Mouse (Mus musculus): ENCODE measurements around the gene Ccl25.
A peak's percentile ranks its signal among the peaks of the same experiment; 100 is the strongest.

Gene Ccl25

DNA sequence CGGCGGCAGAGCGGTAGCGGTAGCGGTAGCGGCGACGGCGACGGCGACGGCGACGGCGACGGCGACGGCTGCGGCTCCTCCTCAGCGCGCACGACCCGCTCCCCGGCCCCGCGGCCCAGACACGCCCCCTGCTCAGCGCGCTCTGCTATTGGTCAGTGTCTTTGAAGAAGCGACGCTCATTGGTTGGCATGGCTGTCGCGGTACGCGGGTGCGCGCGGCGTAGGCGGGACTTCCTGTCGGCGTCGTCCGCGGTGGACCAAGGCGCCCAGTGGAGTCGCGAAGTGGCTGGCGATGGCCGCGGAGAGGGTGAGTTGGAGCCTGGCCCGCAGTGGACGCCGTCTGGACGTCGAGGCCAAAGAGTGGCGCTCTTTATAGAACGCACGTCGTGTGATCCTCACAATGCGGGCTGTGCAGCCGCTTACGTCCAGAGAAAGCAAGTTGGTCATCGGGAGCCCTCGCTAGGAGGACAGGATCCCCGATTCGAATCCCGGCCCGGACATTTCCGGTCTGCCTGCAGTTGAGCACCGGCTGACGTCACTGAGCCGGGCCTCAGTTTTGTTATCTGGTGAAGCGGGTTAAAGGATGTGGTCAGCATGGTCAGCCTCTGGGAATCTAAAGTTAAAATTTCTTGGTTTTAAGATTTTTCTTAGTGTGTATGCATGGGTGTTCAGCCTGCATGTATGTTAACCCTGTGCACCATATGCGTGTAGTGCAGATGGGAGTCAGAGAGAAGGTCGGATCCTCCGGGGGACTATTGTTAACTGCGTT is at the start of gene Ccl25, which contains the start of gene Elavl1:
TSS of gene Ccl25 (plus strand) at position 228 of the 768 bp plus-strand sequence.
TSS of gene Elavl1 (minus strand) at position 431 of the 768 bp plus-strand sequence.
- peak; percentile 97 for DNase-seq (ENCODE audit: low spot score)

DNA sequence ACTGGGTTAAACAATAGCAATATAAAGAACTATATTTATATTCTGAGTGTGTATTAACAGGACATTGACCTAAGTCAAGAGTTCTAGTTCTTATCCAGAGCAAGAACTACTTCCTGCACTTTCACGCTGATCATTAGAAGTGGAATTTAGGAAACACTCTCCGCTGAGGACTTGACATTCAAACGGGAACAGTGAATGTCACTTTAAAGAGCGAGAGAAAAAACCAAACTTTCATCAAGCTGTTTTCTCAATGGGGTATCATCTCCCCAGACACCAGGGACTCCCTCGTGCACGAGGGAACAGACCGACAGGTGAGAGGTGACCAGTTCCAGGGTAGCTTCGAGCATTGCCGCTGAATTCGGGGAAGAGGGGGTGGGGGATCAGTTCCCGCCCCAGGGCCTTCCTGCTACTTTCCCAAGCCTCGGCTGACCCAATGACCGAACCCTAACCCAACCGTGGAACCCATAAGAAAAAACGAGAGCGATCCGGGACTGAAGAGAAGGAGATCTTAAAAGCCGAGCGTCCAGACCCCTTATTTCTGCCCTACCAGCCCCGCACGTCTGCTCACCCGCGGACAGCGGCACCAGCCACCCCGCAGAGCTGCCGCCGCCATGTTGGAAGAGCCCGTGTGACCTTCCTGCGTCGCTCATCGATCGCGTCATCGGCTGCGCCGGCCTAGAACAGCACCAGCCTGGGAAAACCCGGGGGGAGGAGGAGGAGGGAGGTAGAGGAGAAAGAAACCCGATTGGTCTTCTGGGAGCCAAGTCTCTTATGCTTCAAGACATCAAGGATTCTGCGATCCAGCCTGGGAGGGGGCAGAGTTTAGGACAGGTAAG is 49.5 kb upstream of the Ccl25 start, which contains the start of gene Timm44:
TSS of gene Timm44 (minus strand) at position 639 of the 836 bp plus-strand sequence.
- peak; percentile 95 for DNase-seq (ENCODE audit: low spot score)

DNA sequence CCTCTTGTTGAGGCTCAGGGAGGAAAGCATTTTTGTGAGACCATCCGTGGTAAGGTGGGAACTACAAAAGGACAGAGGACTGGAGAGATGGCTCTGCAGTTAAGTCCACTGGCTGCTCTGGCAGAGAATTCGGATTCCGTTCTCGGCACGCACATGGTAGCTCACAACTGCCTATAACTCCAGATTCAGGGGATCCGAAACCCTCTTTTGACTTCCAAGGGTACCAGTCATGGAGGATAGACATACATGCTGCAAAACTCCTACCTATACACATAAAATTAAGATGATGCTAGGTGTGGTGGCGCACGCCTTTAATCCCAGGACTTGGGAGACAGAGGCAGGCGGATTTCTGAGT is 48.9 kb upstream of the Ccl25 start:
- DNase-seq (ENCODE audit: low spot score) = no peak

DNA sequence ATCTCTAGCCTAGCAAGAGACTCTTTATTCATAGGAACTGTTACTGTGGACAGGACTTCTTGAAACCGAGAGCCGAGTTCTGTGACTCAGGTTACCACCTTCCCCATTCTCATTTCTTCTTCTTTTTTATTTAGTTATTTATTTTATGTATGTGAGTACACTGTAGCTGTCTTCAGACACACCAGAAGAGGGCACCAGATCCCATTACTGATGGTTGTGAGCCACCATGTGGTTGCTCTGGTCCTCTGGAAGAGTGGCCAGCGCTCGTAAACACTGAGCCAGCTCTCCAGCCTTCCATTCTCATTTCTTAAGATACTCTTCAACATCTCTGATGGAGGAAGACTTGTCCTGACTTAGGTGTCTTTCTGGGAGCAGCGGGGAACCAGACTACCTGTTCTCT is 32.3 kb upstream of the Ccl25 start:
- no peak for DNase-seq (ENCODE audit: low spot score)

DNA sequence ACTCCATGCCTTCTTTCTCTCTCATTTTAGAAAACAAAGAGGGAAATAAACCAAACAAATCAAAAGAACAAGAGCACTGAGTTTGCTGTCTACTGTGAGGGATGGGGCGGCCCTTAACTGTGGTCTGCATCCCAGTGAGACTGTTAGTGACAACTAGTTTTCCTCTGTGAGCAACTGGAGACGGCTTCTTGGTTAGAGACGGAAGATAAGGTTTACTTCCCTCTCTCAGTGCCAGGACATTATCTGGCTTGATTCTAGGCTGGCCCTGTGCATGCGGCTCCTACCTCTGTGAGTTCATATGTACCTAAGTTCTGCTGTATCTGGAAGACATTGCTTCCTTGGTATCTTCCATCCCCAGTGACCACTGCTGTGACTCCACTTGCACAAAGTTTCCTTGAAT is 27.2 kb upstream of the Ccl25 start:
- DNase-seq (ENCODE audit: low spot score) = no peak

DNA sequence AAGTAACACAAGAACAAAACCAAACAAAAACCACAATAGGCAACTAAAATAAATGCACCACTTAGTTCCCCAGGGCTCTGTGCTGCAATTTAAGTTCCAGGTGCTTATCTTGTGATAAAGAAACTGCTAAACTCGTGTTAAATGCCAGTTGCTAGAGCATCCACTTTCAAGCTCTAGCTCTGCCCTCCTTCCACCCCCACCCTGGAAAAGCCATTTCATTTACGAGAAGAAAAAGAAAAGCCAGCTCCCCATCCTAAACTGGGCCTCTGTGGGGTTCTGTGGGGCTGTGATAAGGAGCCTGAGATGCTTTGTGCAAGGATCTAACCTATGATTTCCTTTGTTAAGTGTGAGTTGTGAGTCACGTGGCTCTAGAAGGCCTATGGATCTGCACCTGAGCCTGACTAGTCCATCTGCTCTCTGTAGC is 20.9 kb upstream of the Ccl25 start:
- DNase-seq (ENCODE audit: low spot score) = no peak

DNA sequence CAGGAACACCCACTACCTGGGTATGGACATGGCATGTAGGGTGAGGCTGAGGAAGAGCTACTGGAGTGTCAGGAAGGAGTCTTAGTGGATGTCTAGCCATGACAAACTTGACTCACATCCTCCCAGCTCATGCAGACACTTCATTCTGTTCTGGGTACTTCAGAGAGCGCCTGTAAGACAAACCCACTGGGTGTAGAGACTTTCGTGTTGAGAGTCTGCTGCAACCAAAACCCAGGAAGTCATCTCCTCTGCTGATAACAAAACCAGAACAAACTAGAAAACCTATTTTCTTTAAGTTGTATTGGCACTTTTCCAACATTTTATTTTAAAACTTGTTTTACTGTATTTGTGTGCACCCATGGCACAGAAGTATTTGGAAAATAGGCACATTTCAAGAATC is 19.2 kb upstream of the Ccl25 start:
- no peak for DNase-seq (ENCODE audit: low spot score)

DNA sequence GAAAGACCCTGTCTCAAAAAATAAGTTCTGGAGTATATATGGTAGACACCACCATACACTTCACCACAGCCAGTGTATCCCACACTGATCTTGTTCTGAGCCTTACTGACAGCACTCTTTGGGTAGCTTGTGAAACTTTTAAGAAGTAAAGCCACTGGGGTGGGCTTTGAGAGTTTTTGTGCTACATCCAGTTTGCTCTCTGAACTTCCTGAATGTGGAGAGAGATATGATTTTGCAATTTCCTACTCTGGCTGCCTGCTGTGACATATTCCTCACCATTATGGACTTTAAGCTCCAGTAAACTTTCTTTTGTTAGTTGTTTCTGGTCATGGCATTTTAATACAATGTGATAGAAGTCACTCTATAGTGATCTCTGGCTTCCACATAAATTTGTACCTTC is 12.9 kb upstream of the Ccl25 start:
- DNase-seq (ENCODE audit: low spot score) = no peak

DNA sequence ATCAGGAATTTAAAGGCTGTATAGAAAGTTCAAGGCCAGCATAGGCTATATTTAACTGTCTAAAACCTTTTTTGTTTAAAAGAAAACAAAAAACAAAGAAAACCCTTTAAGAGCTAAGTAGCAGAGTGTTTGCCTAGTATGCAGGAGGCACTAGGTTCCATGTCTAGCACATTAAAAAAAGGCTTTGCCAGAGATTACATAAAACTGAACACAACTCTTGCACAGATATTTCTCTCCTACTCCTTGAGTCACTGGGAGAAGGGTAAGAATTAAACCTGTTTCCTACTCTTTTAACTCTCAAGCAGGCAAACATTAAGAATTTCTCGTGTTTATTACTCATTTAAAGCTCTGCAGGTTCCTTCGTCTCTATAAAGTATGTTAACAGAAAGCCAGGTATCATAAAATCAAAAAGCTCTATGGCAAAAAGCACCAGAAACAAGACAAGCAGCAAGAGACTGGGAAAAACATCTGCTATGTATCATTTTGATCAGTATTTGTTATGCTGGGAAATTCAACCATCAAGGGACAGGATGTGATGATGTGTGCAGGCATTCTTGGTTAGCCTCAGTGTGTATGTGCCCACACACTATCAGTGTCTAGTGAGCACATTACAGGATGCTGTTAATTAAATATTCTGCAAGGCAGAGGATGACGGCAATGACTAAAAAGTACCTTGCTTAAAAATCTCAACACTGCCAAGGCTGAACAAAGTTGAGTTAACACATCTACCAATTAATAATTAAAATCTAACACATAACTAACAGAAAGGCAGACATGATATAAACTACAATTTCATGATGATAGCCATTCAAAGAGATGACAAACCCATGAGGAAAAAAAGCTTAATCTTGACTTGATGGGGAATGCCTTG is 11.5 kb upstream of the Ccl25 start:
- DNase-seq (ENCODE audit: low spot score) = no peak

DNA sequence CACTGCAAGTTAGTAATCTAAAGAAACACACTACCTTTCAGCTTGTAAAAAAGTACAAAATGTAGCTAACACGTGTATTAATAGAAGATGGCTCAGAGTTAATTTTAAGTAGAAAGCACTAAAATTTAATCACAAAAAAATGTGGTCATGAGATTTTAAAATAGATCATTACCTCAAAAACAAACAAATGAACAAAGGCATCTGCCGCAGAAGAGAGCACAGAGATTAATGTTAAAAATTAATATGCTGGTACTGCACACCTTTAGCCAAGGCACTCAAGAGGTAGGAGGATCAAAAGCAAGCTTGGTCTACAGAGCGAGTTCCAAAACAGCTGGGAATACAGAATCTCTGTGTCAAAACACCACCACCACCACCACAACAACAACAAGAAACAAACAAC is 10.2 kb upstream of the Ccl25 start:
- DNase-seq (ENCODE audit: low spot score) = no peak

DNA sequence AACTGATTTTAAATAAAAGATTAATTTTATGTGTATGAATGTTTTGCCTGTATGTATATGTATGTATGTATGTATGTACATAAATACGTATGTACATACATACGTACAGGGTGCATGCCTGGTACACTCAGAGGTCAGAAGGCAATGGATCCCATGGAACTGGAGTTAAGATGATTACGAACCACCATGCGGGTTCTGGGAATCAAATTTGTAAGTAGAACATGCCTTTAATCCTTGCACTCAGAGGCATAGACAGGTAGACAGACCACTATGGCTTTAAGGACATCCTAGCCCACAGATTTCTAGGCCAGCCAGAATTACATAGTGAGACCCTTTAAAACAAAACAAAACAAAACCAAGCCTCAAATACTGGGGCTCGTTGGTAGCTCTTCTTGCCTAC is 6.9 kb upstream of the Ccl25 start:
- no peak for DNase-seq (ENCODE audit: low spot score)

DNA sequence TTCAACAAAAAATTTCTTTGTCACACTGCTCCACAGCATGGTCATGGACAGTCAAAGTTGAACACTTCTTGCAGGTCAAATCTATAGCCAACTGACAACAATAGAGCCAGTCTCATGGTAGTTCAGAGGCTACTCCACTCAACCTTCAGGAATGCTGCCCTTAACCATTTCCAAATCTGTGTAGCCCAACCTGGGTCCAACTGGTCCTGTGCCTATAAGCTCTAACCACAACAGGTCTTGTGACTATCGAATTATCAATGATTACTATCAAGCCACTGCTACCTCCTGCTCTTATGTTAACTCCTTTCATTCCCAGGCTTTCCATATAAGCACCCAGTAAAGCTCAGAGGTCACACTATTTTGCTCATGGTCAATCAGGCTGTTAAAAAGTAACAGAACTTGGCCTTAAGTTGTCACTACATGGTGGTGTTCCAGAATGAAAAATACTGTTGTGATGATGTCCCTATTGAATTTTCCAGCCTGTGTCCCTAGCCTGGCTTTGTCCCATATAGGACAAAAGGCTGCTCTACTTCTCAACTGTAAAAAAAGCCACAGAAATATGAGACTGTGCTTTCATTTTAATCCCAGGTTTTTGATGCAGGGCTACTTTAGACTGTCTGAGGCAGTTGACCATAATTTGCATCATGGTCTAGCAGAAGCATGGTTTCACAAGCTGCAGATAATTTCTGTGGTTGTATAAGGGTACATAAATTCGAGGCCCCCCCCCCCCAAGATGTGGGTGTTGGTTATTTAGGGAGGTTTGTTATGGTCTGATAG is 6.0 kb upstream of the Ccl25 start:
- DNase-seq (ENCODE audit: low spot score) = no peak

DNA sequence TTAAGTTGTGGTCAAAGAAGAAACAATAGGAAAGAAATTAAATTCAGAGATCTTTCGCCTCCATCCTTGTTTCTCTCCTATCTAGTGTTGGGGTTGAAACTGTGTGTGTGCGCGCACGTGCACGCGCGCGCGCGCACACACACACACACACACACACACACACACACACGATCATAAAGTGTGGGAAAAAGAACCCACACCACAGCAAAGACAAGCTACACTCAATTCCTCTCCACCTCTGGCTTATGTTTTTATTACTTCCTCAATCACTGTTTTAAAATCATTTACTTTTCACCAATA is 5.5 kb upstream of the Ccl25 start:
- no peak for DNase-seq (ENCODE audit: low spot score)

DNA sequence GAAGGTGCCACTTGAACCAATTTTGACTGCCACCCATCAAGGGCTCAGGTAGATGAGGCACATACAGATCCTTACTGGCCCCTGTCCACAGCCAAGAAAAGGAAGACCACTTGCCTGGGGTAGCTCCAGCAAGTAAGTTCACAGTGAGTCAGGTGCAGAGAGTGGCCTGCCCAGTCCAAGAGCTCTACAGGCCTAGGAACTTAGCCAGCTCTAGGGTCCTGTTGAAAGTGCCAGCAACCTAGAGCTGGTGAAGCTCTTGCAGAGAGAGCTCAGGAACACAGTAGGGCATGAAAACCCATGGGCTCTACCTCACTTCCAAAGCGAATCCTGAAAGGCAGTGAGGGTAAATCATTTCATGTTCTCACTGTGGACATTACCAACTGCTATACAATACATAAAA is 4.6 kb upstream of the Ccl25 start:
- no peak for DNase-seq (ENCODE audit: low spot score)

DNA sequence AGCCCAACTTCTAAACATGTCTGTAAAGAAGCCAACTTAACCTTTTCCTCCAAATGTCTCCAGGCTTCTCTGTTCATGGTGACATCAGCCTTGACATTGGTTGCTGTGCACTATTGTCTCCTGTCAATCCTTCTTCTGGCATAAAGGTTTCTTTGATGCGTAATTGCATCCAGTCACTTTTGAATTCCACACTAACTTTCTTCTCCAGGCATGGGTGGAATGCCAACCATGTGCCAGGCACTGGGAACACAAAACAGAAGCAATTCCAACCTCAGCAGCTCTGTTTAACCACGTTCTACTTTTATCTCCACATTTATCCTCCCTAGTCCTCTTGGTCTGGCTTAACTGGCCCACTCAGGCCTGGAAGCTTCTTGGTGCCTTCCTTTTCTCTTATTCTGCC is 4.0 kb upstream of the Ccl25 start:
- DNase-seq (ENCODE audit: low spot score) = no peak

DNA sequence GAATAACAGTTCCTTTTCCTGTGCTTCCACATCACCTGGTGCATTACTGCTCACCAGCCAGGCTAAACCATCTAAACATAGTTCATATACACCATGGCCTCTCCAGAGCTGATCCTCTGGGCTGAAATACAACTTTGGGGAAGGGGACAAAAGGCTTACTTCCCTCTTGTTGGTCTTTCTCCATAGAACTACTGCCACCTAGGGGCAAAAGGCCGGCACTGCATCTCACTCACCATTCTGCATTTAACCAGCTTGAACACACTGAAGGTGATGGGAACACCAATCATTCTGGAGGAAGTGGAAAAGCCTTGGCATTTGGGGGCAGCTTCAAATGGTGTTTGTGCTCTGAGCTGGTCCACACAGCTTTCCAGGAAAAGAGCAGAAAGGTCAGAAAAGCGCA is 2.5 kb upstream of the Ccl25 start:
- DNase-seq (ENCODE audit: low spot score) = peak; percentile 84

DNA sequence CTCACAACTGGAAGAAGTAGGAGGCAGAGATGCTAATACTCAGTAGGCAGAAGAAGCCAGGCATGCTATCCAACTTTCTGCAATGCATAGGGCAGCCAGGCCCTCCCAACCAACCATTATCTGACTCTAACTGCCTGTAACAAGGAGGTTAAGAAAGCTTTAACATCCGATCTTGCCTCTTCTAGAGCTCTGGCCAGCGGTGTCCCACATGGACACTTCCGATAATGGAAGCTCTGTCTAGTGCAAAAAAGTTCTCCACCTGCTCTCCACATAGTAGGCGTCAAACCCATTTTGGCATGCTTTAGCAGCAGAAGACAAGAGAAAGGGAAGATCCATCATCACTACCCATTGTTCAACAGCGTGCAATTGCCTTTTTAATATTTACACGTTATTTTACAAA is 1.1 kb upstream of the Ccl25 start:
- DNase-seq (ENCODE audit: low spot score) = no peak

DNA sequence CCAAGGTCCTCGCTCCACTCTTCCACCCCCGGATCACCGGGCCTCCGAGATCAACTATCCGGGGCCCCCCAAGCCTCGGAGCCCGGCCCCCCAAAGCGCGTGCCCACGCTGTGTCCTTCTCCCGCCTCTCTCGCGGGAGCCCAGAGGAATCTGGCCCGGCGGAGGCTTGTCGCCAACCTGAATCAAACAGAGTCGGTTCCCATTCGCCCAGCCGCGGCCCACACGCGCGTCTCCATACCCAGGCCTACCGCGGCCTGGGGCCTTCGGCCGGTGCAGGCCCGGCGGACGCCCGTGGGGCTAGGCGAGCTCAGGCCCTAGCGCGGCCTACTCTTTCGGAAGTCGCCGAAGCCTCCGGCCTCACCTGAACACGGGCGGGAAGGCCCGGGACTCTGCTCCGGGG is 485 bp upstream of the Ccl25 start:
- peak; percentile 36 for DNase-seq (ENCODE audit: low spot score)

DNA sequence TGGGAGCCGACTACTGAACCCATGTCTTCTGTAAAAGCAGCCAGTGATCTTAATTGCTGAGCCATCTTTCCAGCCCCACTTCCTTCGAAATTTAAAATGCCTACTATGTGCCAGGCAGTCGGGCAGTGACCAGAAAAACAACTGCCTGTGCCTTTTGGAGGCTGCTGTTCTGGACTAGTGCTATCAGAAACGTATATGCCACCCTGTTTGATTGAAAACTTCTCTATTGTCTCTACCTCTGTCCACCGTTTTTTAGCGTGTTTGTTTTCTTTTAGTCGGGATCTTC is 684 bp downstream of the Ccl25 start:
- no peak for DNase-seq (ENCODE audit: low spot score)

DNA sequence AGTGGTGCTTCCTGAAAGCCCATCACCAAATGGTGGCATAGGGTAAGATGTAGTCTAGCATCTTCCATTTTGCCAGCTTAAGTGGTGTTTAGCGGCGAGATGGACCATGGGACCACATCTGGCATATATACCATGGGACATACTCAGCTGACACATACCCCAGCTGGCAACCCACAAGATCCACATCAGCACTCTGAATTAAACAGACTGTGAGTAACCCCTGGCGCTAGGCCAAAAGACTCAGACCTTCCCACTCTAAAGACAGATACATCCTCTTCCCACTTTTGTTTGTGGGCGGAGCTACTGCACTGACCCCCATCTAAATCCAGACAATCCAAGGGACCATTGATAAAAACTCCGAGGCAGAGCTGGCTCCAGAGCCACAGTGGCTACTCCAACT is 4.0 kb downstream of the Ccl25 start:
- DNase-seq (ENCODE audit: low spot score) = no peak

DNA sequence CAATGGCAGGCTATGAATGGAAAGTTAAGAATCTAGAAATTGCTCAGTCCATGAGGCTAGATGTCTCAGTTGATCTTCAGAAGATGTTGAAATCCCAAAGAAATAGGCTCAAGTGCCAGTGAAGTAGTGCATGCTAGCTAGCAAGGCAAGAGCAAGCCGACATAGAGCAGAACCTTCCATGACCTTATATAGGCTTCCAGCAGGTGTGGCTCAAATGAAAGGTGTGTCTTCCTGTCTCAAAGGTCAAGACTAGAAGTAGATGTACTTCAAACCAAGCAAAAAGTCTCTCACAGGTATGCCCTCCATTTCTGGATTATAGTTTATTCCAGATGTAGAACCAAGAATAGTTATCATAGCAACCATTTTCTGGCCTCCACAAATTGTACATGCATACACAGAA is 9.0 kb downstream of the Ccl25 start:
- DNase-seq (ENCODE audit: low spot score) = no peak

DNA sequence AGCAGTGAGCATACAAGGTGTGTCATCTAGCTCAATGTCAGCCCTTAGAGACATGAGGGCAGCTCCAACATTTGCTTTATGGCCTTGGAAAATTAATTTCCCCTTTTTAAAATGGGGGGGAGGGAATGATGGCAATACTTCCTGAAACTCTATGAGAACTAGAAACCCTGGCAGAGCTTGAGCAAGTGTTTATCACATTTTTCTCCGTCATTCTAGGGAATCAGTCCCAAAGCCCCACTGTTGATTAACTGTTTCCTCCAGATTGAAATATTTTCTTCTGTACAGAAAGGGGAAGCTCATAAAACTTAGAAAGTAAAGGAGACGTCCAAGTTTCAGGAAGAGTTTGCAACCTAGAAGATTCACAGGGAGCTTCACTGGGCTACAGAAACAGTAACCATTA is 10.7 kb downstream of the Ccl25 start:
- DNase-seq (ENCODE audit: low spot score) = no peak

Measured in ovary, postnatal 14 days (tissue).